Mouse (Mus musculus) embryonic facial prominence, embryonic 14.5 days (tissue): ENCODE data around the gene Emilin3. TPM values are rescaled to one million over a fixed set of nuclear protein-coding genes. Genes with fewer than 3 reads are reported as not detected.

Experiments used
- ATAC-seq: fragments of 200-750 bp; cut with Nextera tagmentation; 2 replicates; pipeline ENCODE4 v1.8.0; 2017; ENCODE audit warnings: low read depth, moderate number of reproducible peaks, moderate TSS enrichment
- DNase-seq: peaks from one replicate; pipeline ENCODE4 v3.0.0-alpha.2; 2015; ENCODE audit warnings: low spot score
- H3K27ac ChIP-seq: fragments of 300-500 bp; sonication (generic); replicated peaks from 2 replicates; pipeline ENCODE4 v1.5.1; 2014; ENCODE audit warnings: low read depth, mild to moderate bottlenecking, low read length, moderate library complexity
- H3K27me3 ChIP-seq: fragments of 300-500 bp; sonication (generic); replicated peaks from 2 replicates; pipeline ENCODE4 v1.6.1; 2014; ENCODE audit warnings: low read length; ENCODE audit not compliant: control insufficient read depth, insufficient read depth
- H3K36me3 ChIP-seq: fragments of 300-500 bp; sonication (generic); 2 replicates; pipeline ENCODE4 v1.6.1; 2014; ENCODE audit warnings: low read length, mixed read lengths; ENCODE audit not compliant: control insufficient read depth, insufficient read depth
- H3K4me1 ChIP-seq: fragments of 300-500 bp; sonication (generic); 2 replicates; pipeline ENCODE4 v1.6.1; 2014; ENCODE audit warnings: antibody characterized with exemption, low read length; ENCODE audit not compliant: control insufficient read depth, insufficient read depth
- H3K4me2 ChIP-seq: fragments of 300-500 bp; sonication (generic); 2 replicates; pipeline ENCODE4 v1.6.1; 2014; ENCODE audit warnings: low read depth, mild to moderate bottlenecking, low read length, moderate library complexity, mixed read lengths
- H3K4me3 ChIP-seq: fragments of 300-500 bp; sonication (generic); 2 replicates; pipeline ENCODE4 v1.5.1; 2014; ENCODE audit warnings: low read depth, mild to moderate bottlenecking, low read length
- H3K9ac ChIP-seq: fragments of 300-500 bp; sonication (generic); 2 replicates; pipeline ENCODE4 v1.6.1; 2014; ENCODE audit warnings: low read depth, mild to moderate bottlenecking, low read length, moderate library complexity, mixed read lengths
- H3K9me3 ChIP-seq: fragments of 300-500 bp; sonication (generic); 2 replicates; pipeline ENCODE4 v1.6.1; 2016; ENCODE audit warnings: low read length; ENCODE audit not compliant: control insufficient read depth
- WGBS: fragments of 180-500 bp; shearing (Covaris S2); extraction: QIAGEN DNeasy Blood & Tissue Kit; methylation state at CpG from one replicate; pipeline ENCODE4 v1.1.7; 2014; 5-methylcytosine and 5-hydroxymethylcytosine counted together
- polyA plus RNA-seq: library from polyadenylated mRNA; unstranded; fragments of >200 nt; fragmentation: Nextera tagmentation; extraction: Ambion mirVana; gene quantifications from 2 replicates; pipeline ENCODE4 v1.2.1, GENCODE M21; 2014

The Emilin3 gene
- polyA plus RNA-seq, 1 experiment from 2014 or later: 21.6 TPM

DNA sequence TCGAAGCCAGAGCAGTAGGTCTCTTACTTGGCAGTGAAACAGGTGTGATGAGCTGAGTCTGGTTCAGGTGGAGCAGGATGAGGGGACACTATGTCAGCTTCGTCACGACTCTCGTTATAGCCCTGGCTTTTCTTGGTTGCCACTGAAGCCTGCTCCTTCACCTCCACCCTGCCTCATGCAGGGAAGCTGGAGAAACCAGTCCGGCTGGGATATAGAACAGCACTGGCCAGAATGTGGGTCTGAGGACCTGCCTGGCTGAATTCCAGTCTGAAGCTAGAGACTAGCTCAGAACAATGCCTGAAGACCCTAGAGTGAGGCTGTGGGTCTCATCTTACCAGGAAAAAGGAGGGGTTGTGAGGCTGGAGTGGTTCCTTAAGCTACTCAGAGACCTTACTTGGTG, 21.1 kb downstream of the Emilin3 start:
- DNase-seq: no peak

DNA sequence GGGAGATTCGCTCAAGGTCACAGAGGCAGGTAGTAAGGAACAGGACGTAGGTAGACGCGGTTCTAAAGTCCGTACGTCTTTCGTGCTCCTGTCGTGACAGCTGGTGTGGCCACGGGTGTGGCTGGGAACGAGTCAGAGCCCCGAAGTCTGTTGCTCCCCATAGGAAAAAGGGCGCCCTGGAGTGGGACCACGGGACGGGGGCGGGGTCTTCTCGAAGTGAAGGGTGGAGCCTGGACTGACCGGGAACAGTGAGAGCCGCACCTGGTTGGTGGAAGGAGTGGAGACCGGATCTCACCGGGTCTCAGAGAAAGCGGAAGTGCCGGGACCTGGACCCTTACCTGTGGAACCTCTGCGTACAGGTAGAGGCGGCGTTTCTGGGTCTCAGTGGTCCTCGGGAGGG, 24.3 kb downstream of the Emilin3 start:
- WGBS: under 1% methylated on average over 26 of the region's 26 CpGs
- no peaks in the 10 kb centered on the region for H3K36me3 ChIP-seq
- H3K4me2 ChIP-seq: peak overlapping the region; percentile 70
- DNase-seq: peak; percentile 63
- peak; percentile 87 for ATAC-seq
- H3K27me3 ChIP-seq: no peaks in the 10 kb centered on the region
- H3K27ac ChIP-seq: no peak overlapping the region
- H3K9ac ChIP-seq: peak overlapping the region; percentile 50
- H3K4me1 ChIP-seq: no peaks in the 10 kb centered on the region
- H3K9me3 ChIP-seq: no peaks in the 10 kb centered on the region
- peak overlapping the region; percentile 40 for H3K4me3 ChIP-seq

More for the DNA sequence above, 21.1 kb downstream of the Emilin3 start:
- Histone ChIP-seq H3K27ac (no peak overlapping the region), H3K9ac (no peak overlapping the region), H3K27me3 (no peaks in the 10 kb centered on the region), H3K36me3 (no peaks in the 10 kb centered on the region), H3K9me3 (peaks cover 1% of the 10 kb centered on the region; the same call in 1 of the 2 replicates), H3K4me3 (no peak overlapping the region), H3K4me1 (no peaks in the 10 kb centered on the region), H3K4me2 (no peak overlapping the region)
- no peak; the same call in 1 of the 2 replicates for ATAC-seq
- WGBS: 79% methylated on average over 5 of the region's 5 CpGs

DNA sequence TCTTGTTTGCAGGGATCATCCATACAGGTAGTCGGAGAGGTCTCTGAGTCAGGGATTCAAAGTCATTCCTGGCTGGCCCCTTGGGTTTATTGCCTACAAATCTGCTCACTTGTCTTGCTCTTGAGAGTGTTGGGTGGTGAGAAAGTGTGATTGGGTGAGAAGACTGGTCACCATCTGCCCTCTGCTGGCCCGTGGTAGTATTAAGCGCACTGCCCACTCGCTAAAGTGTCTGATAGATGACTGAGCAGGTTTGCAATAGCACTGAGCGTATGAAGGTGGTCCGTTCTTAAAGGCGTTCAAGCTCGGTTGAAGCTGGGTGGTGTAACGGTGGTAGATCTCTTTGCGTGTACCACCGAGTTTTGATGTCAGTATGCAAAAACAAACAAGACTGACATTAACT, 24.8 kb downstream of the Emilin3 start:
- peak; percentile 83 for ATAC-seq
- H3K9ac ChIP-seq: 0 out of 2 replicates have a peak overlapping the region, but pooled peaks have one; percentile 50
- H3K27ac ChIP-seq: no peak overlapping the region
- H3K27me3 ChIP-seq: no peaks in the 10 kb centered on the region
- H3K36me3 ChIP-seq: no peaks in the 10 kb centered on the region
- H3K4me1 ChIP-seq: no peaks in the 10 kb centered on the region
- 3% methylated on average over 11 of the region's 11 CpGs for WGBS
- H3K4me3 ChIP-seq: peak overlapping the region; percentile 40
- no peaks in the 10 kb centered on the region for H3K9me3 ChIP-seq
- H3K4me2 ChIP-seq: peak overlapping the region; percentile 70
- peak; percentile 87 for DNase-seq

GRCm38 (mm10) chr2:160886221-160886620, 25.9 kb downstream of the Emilin3 start:
- H3K27ac ChIP-seq: no peak overlapping the region
- 73% methylated on average over 3 of the region's 3 CpGs for WGBS

DNA sequence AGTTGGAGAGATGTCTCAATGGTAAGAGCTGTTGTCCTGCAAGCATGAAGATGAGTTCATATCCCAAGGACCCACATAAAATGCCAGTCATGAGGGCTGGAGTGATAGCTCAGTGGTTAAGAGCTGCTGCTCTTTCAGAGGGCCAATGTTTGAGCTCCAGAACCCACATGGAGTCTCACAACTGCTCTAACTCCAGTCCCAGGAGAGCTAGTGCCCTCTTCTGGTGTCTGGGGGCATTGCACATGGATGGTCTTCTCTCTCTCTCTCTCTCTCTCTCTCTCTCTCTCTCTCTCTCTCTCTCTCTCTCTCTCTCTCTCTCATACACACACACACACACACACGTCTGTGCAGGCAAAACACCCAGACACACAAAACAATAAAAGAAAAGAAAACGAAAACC, 27.3 kb downstream of the Emilin3 start:
- H3K27ac ChIP-seq: no peak overlapping the region
- no peak overlapping the region for H3K4me2 ChIP-seq
- no peak overlapping the region for H3K4me3 ChIP-seq
- WGBS: 16% methylated on average over 2 of the region's 2 CpGs
- no peaks in the 10 kb centered on the region for H3K9me3 ChIP-seq
- DNase-seq (peak; percentile 33), ATAC-seq (no peak)
- H3K36me3 ChIP-seq: no peaks in the 10 kb centered on the region
- no peaks in the 10 kb centered on the region for H3K27me3 ChIP-seq
- H3K4me1 ChIP-seq: no peaks in the 10 kb centered on the region
- H3K9ac ChIP-seq: no peak overlapping the region

More at GRCm38 (mm10) chr2:160886221-160886620, 25.9 kb downstream of the Emilin3 start:
- Histone ChIP-seq H3K4me2 (no peak overlapping the region), H3K9ac (no peak overlapping the region), H3K27me3 (no peaks in the 10 kb centered on the region), H3K9me3 (no peaks in the 10 kb centered on the region), H3K4me3 (no peak overlapping the region), H3K4me1 (no peaks in the 10 kb centered on the region), H3K36me3 (no peaks in the 10 kb centered on the region)
- DNase-seq (no peak), ATAC-seq (no peak)

- Histone ChIP-seq H3K36me3 (no peaks in the 10 kb centered on the region), H3K4me3 (no peak overlapping the region), H3K4me1 (no peaks in the 10 kb centered on the region), H3K27me3 (no peaks in the 10 kb centered on the region), H3K27ac (no peak overlapping the region), H3K4me2 (no peak overlapping the region), H3K9me3 (no peaks in the 10 kb centered on the region), H3K9ac (no peak overlapping the region)
- ATAC-seq (no peak), DNase-seq (peak; percentile 59)
- 69% methylated on average over 4 of the region's 4 CpGs for WGBS
These were observed 28.2 kb downstream of the Emilin3 start for GRCm38 (mm10) chr2:160883912-160884311.

DNA sequence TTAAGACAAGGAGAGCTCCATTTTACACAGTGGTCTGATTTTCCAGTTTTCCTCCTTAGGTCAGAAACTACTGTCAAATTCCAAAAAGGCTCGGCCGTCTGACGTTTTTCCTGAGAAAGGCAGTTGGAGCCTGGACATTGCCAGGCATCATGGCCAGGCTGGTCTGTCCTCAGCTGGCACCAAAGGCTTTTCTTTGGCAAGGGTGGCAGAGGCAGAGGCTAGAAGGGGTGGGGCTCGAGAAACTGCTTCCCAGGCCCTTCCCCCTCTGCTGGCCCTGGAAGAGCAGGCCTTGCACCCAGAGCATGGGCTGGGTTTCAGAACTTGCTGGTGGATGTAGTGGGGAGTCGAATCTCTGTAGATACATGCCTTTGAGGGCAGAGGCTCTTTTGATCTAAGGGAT, 29.7 kb downstream of the Emilin3 start:
- H3K27ac ChIP-seq: no peak overlapping the region
- H3K4me2 ChIP-seq: no peak overlapping the region
- 67% methylated on average over 5 of the region's 5 CpGs for WGBS
- H3K4me3 ChIP-seq: no peak overlapping the region
- H3K36me3 ChIP-seq: no peaks in the 10 kb centered on the region
- ATAC-seq: no peak
- no peak for DNase-seq
- H3K27me3 ChIP-seq: no peaks in the 10 kb centered on the region
- no peaks in the 10 kb centered on the region for H3K4me1 ChIP-seq
- H3K9me3 ChIP-seq: no peaks in the 10 kb centered on the region
- H3K9ac ChIP-seq: no peak overlapping the region

GRCm38 (mm10) chr2:160881462-160882101, 30.5 kb downstream of the Emilin3 start:
- Histone ChIP-seq H3K27me3 (no peaks in the 10 kb centered on the region), H3K4me1 (no peaks in the 10 kb centered on the region), H3K4me2 (no peak overlapping the region), H3K4me3 (no peak overlapping the region), H3K36me3 (no peaks in the 10 kb centered on the region), H3K9ac (no peak overlapping the region), H3K9me3 (no peaks in the 10 kb centered on the region), H3K27ac (no peak overlapping the region)
- 43% methylated on average over 6 of the region's 6 CpGs for WGBS
- no peak for ATAC-seq
- DNase-seq: no peak
